In genomic region chr1:85810787-85811186, GRCm38 (mm10) we compare ENCODE assay signal across 16 mouse cellular contexts. TPM values are rescaled to one million over a fixed set of nuclear protein-coding genes. Genes with fewer than 3 reads are reported as not detected.
DNase-seq lines count a peak whose midpoint lies in the region; ATAC-seq lines count a peak whose summit lies in the region.
"Had no signal": no experiment of that assay in that cellular context is flagged by ENCODE, and none has a peak within 500 bp of the region (broad histone marks: within the 10 kb centered on the region; RNA-seq: fewer than 3 reads in every experiment).

No protein-coding gene starts in this region.

- no peaks in the 10 kb centered on the region for H3K9me3 ChIP-seq in heart, embryonic 15.5 days (replicated peaks)
- H3K9me3 ChIP-seq in liver, embryonic 16.5 days (replicated peaks; ENCODE audit: control insufficient read depth, low read length): no peaks in the 10 kb centered on the region
- H3K9me3 ChIP-seq: forebrain, embryonic 10.5 days; limb, embryonic 15.5 days; midbrain, embryonic 10.5 days; neural tube, embryonic 15.5 days had no signal

- 82% methylated on average over 2 of the region's 2 CpGs for WGBS in heart, embryonic 15.5 days
- WGBS in liver, embryonic 16.5 days (ENCODE audit: insufficient replicate concordance): 73% methylated on average over 2 of the region's 2 CpGs

- no peak overlapping the region for H3K4me3 ChIP-seq in heart, embryonic 15.5 days
- H3K4me3 ChIP-seq in liver, embryonic 16.5 days (ENCODE audit: low read depth, low read length): no peak overlapping the region
- H3K4me3 ChIP-seq: forebrain, embryonic 10.5 days; limb, embryonic 15.5 days; midbrain, embryonic 10.5 days; neural tube, embryonic 15.5 days had no signal

- H3K27ac ChIP-seq in heart, embryonic 15.5 days: peak overlapping the region; percentile 70
- H3K27ac ChIP-seq in liver, embryonic 16.5 days (ENCODE audit: low read length): no peak overlapping the region; the same call in 1 of the 2 replicates
- H3K27ac ChIP-seq: forebrain, embryonic 10.5 days; limb, embryonic 15.5 days; midbrain, embryonic 10.5 days; neural tube, embryonic 15.5 days had no signal

- H3K27me3 ChIP-seq in heart, embryonic 15.5 days: no peaks in the 10 kb centered on the region
- no peaks in the 10 kb centered on the region for H3K27me3 ChIP-seq in liver, embryonic 16.5 days (ENCODE audit: control insufficient read depth, insufficient read depth, low read depth, low read length)
- H3K27me3 ChIP-seq: limb, embryonic 15.5 days; neural tube, embryonic 15.5 days had no signal

- peaks cover 46% of the 10 kb centered on the region for H3K4me1 ChIP-seq in heart, embryonic 15.5 days (replicated peaks)
- H3K4me1 ChIP-seq in liver, embryonic 16.5 days (ENCODE audit: control insufficient read depth, low read depth, low read length): peaks cover 18% of the 10 kb centered on the region

- no peaks in the 10 kb centered on the region for H3K36me3 ChIP-seq in heart, embryonic 15.5 days
- H3K36me3 ChIP-seq in liver, embryonic 16.5 days (ENCODE audit: control insufficient read depth, insufficient read depth): no peaks in the 10 kb centered on the region
- H3K36me3 ChIP-seq: forebrain, embryonic 10.5 days; limb, embryonic 15.5 days; midbrain, embryonic 10.5 days; neural tube, embryonic 15.5 days had no signal

- H3K9ac ChIP-seq in heart, embryonic 15.5 days: no peak overlapping the region
- H3K9ac ChIP-seq in liver, embryonic 16.5 days (ENCODE audit: low read depth, low read length): no peak overlapping the region
- H3K9ac ChIP-seq: forebrain, postnatal 0 days; limb, embryonic 15.5 days; neural tube, embryonic 15.5 days had no signal

- no peak for DNase-seq in heart, adult 8-10 months (ENCODE audit: low spot score)
- DNase-seq in liver: no peak
- DNase-seq in lung, postnatal 25 days (ENCODE audit: low spot score): peak; percentile 44
- no peak for DNase-seq in lung, postnatal 4 days
- no peak for DNase-seq in urinary bladder, postnatal 10 days (ENCODE audit: low spot score)
- DNase-seq: forebrain, postnatal 0 days; gastrocnemius, postnatal 36 days; left cerebral cortex, postnatal 4 days; right cerebral cortex, adult 18-20 months; right cerebral cortex, postnatal 4 days had no signal

- ATAC-seq in heart, embryonic 15.5 days (replicated peaks; ENCODE audit: insufficient number of reproducible peaks, insufficient read depth, low FRiP score, low read depth): no peak
- peak; percentile 56; the same call in 1 of the 2 replicates for ATAC-seq in liver, embryonic 16.5 days (ENCODE audit: low read depth)
- ATAC-seq: forebrain, postnatal 0 days had no signal

- H3K4me2 ChIP-seq in heart, embryonic 15.5 days: no peak overlapping the region
- no peak overlapping the region for H3K4me2 ChIP-seq in liver, embryonic 16.5 days (ENCODE audit: low read depth, low read length)
- H3K4me2 ChIP-seq: limb, embryonic 15.5 days; neural tube, embryonic 15.5 days had no signal

RNA-seq across cellular contexts. Expression of gene Cab39, which starts 17.5 kb away (rescaled TPM):
- polyA plus RNA-seq in heart, embryonic 15.5 days (2015; fragmentation: Nextera tagmentation; extraction: Ambion mirVana): 21.9 and 25.2 TPM in 2 replicates
- 100 to 1,000 TPM; 109 to 121 (median 111) TPM for total RNA-seq in heart, adult 8-10 months (2022)
- 10.1 and 11.2 TPM in 2 replicates for polyA plus RNA-seq in liver, embryonic 16.5 days (2015; fragmentation: Nextera tagmentation; extraction: Ambion mirVana)

RNA-seq across cellular contexts. Expression of gene A630001G21Rik, which starts 32.3 kb away (rescaled TPM):
- polyA plus RNA-seq in heart, embryonic 15.5 days (2015; fragmentation: Nextera tagmentation; extraction: Ambion mirVana): 1.1 and 1.7 TPM in 2 replicates
- total RNA-seq in heart, adult 8-10 months (2022): 1 to 10 TPM in 1 of 4 experiments, under 1 TPM in 3; 0.22 to 1.3 (median 0.34) TPM
- polyA plus RNA-seq in liver, embryonic 16.5 days (2015; fragmentation: Nextera tagmentation; extraction: Ambion mirVana): 2.0 and 3.0 TPM in 2 replicates
